Mouse (Mus musculus) adrenal gland, postnatal 36 days (tissue): Measurements from ENCODE around the gene Dpf3. TPM values are rescaled to one million over a fixed set of nuclear protein-coding genes. Genes with fewer than 3 reads are reported as not detected.

Source experiments
- DNase-seq, 2 experiments: peaks; one replicate each; pipeline ENCODE4 v3.0.0; 2021; ENCODE audit warnings: mixed read lengths in 1 of 2
- total RNA-seq, 2 experiments: library from RNA; stranded (reverse); gene quantifications; 2 replicates each; pipeline ENCODE4 v1.2.3; 2021

Dpf3 gene
- total RNA-seq, 2 experiments from 2014 or later: 10.9 to 12.6 TPM

GRCm38 (mm10) chr12:83496736-83497135 is 9.2 kb upstream of the Dpf3 start:
- DNase-seq: no peak

- no peak for DNase-seq
Observed at GRCm38 (mm10) chr12:83496336-83496735, 8.8 kb upstream of the Dpf3 start.

GRCm38 (mm10) chr12:83495961-83496282 is 8.4 kb upstream of the Dpf3 start:
- DNase-seq: no peak

DNA sequence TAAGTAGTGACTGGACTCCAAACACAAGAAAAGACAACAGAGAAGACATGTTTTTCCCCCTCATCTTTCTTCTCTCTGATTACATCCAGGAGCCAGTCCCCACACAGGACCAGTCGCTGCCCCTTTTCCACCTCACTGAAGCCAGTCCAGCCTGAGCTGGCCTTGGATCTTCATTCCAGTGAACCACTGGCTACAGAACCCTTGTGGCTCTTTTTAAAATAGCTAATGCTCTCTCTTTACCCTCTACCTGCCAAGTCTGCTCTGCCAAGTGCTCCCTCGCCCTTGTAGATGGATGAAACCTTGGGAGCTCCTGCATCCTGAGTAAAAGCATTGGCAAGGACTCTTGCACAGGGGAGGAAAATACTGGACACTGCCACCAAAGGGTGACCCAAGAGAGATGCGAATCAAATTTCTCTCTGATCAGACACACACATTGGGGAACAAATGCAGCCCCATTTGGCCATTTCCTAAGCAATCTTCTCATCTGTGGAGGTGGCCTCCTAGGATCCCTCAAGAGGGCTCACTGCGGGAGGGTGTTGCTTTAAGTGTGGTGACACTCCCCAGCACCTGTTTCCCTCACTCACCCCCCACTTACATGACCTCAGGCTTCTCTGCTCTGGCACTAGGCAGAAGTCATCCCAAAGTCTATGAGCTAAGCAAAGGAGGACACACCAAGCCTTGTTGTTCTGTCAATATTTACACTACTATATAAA is 7.9 kb upstream of the Dpf3 start:
- DNase-seq: no peak

GRCm38 (mm10) chr12:83494196-83494595 is 6.7 kb upstream of the Dpf3 start:
- DNase-seq: peak; percentile 49 to 68

- DNase-seq: no peak
Observed at GRCm38 (mm10) chr12:83492808-83493207, 5.3 kb upstream of the Dpf3 start.

DNA sequence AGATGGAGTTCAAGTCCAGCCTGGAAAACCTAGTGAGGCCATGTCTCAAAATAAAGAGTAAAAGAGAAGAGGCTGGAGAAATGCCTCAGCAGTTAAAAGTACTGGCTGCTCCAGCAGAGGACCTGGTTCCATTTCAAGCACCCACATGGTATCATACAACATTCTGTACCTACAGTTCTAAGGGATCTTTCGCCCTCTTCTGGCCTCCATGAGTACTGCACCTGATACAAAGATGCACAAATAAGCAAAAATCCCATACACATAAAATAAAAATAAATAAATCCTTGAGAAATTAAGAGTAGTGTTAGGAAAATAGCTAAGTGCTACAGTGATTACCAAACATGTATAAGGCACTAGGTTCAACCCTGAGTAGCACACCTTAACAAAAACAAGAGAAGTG is 4.1 kb upstream of the Dpf3 start:
- no peak for DNase-seq

- DNase-seq: no peak
Observed at GRCm38 (mm10) chr12:83489748-83490147, 2.2 kb upstream of the Dpf3 start.

GRCm38 (mm10) chr12:83488211-83488941 is 860 bp upstream of the Dpf3 start:
- DNase-seq: peak; percentile 32 to 42

- peak; percentile 69 to 76 for DNase-seq
Observed at GRCm38 (mm10) chr12:83486671-83487461, 650 bp downstream of the Dpf3 start.

- peak; percentile 17 to 39 for DNase-seq
Observed at GRCm38 (mm10) chr12:83485911-83486670, 1.4 kb downstream of the Dpf3 start.

- no peak for DNase-seq
Observed at GRCm38 (mm10) chr12:83484855-83485745, 2.4 kb downstream of the Dpf3 start.

DNA sequence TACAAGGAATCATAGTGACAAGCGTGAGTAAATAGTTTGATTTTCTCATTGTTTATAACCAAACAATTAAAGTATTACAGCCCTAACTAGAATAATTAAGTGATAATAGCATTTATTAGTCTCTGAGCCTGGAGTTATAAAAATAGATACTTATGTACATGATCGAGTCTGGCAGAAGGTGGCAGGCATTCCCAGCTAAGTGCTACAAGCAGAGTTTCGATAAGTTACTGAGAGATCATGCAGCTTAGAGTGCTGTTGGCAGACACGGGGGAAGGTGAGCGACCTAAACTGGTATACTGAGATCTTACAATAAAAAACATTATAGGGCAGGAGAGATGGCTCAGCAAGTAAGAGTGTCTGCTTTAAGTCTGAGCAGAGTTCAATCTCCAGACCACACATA is 3.9 kb downstream of the Dpf3 start:
- no peak for DNase-seq

GRCm38 (mm10) chr12:83481439-83481838 is 6.1 kb downstream of the Dpf3 start:
- DNase-seq: no peak

- DNase-seq: no peak
Observed at GRCm38 (mm10) chr12:83479818-83480401, 7.6 kb downstream of the Dpf3 start.

GRCm38 (mm10) chr12:83479140-83479539 is 8.4 kb downstream of the Dpf3 start:
- no peak for DNase-seq

- DNase-seq: no peak
Observed at GRCm38 (mm10) chr12:83476277-83476676, 11.2 kb downstream of the Dpf3 start.

GRCm38 (mm10) chr12:83475419-83475818 is 12.1 kb downstream of the Dpf3 start:
- no peak for DNase-seq

- no peak for DNase-seq
Observed at GRCm38 (mm10) chr12:83473987-83474600, 13.4 kb downstream of the Dpf3 start.

DNA sequence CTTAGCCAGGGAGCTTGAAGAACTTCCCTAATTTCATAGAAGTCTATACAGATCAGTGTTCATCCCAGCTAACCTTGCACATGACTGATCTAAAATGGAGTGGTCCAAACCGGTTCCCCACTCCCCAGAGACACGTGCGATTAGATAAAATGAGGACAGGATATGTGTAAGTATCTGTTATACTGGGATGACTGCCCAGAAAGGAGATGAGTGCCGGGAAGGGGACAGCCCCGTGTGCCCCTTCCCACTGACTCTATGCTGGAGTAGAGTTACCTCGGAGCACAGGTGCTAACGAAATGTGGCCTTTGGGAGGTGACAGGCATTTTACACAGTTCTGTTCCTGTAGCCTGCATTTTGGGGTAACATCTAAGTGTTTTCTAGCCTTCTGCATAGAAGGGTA is 15.8 kb downstream of the Dpf3 start:
- DNase-seq: no peak
